Mouse (Mus musculus) cerebellum, adult 18-20 months (tissue): ENCODE results near the gene Tsku.

Source experiments
- DNase-seq, 2 experiments: peaks; one replicate each; pipeline ENCODE4 v3.0.0; 2021

The Tsku gene

DNA sequence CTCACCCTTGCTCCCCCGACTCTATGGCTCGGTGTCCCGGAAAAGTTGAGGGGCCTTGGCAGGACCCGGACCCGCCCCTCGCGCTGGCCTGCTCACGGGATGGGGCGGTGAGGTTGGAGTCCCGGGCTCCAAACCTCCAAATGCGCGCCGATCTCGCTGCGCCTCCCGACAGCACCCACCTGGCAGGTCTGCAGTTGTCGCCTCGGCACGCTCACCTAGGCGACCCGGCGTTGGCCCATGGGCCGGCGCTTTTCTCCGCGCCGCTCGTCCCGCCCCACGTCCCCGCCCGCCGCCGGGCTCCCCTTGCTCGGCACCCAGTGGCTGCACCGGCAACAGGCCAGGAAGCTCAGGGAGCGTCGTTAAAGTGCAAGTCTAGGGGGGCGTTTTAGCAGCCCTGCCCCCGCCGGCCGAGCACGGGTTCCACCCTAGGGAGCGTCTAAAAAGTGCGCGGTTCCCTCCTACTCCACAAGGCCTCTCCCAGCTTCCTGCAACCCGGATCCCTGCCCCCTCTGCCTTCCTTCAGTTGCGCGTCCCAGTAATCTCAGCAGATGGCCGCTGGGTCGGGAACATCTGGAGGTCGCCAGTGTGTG is at the start of gene Tsku:
Gene Tsku (minus strand): TSS at position 266 of the 590 bp plus-strand sequence.
- DNase-seq = peak; percentile 57 to 64

DNA sequence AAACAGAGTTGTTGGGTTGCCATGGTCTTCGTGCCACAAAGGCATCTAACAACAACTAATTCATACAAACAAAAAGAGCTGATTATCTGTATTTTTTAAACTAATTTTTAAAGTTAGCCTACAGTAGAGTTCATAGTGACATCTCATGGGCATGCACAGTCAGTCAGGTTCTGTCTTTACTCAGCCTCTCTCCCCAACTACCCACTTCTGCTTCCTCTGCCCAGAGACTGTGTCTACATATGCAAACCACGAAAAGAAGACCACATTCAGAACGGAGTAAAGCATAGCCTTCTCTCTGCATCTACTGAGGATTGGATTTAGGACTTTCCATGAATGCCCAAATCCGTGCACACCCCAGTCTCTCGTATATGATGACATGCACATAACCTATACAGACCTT is 46.5 kb upstream of the Tsku start:
- no peak for DNase-seq

DNA sequence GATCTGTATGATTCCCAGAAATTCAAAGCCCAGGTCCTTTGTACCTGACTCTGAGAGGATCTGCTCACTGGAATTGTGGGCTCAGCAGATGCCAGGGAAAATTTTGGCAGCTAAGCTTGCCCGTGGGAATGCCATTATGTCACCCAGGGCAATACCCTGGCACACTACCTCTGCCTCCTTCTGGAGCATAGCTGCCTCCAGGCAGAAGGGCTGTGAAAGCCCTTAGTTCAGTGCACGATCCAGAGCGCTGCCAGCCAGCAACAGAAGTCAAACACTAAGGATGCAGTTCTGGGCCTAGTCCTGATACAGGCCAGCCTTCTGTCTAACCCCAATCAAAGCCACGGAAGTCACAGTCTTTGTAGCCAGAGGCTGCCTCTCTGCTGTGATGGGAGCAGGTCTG is 42.9 kb upstream of the Tsku start:
- peak; percentile 77 to 84 for DNase-seq

DNA sequence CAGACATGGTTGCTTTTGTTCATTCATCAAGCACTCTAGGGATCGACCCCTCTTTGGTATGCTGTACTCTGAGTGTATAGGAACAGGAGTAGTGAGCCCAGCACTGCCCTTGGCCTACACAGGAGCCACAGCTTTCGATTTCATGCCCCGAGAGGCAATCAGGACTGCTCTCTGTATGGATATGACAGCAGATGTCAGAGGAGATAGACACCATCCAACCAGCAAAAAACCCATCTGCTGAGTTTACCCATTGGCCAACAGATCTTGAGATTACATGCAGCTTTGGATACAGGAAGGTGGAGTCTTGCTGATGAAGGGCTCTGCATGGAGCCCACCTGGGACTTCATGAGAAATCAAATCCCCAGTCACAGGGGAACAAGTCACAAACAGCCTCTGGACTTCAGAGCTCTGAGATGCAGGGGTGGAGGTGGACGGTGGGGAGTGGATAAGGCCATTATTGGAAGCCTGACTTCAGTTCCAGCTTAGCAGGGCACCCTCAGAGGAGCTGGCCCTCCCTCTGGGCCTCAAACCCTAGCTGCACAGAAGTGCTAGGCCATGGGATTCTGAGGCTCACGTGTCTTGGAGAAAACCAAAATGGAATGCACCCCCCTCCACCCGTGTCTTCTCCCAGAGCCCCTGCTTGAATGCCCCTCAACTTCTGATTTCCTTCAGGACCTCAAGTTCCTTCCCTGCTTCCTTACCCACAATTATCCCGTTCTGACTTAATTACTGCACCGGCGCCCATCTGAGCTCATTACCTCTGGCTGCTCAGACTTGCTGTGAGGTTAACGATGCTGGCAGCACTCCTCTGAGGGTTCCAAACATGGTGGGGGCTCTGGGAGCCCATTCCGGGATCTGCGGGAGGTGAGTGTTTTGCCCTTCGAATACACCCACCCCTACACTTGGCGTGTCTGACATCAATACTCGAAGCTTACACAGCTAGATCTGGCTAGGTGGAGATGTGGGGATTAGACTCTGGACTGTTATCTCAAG is 41.8 kb upstream of the Tsku start:
- DNase-seq = peak; percentile 56 to 65

DNA sequence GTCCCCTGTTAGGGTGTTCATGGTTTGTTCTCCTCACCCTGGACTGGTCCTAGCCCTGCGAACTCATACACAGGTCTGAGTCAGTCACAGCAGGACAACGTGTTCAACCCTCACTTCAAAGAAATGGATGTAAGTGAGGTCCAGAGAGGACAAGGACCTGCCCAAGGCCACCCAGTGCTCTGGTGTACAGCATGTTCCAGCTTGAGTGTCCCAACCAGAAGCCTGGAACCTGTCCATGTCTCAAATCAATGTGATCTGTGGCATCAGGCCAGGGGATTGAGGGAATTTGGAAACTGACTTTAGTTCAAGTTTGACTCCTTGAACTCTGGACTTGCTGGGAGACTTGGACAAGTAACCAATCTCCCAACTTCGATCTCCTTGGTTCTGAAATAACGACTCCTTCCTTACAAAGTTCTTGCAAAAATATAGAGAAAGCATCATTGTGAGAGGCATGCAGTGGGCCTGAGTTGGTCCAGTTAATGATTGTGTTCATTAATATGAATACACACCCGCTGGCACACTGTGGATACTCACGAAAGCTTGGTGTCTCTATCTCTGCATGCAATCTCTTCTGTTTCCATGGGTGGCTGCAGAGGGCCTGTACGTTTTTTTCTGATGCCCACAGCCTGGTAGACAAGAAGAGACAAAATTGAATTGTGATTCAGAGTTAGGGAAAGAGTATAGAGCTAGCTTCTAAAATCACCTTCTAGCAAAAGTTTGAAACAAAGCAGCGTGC is 31.5 kb upstream of the Tsku start:
- no peak for DNase-seq

DNA sequence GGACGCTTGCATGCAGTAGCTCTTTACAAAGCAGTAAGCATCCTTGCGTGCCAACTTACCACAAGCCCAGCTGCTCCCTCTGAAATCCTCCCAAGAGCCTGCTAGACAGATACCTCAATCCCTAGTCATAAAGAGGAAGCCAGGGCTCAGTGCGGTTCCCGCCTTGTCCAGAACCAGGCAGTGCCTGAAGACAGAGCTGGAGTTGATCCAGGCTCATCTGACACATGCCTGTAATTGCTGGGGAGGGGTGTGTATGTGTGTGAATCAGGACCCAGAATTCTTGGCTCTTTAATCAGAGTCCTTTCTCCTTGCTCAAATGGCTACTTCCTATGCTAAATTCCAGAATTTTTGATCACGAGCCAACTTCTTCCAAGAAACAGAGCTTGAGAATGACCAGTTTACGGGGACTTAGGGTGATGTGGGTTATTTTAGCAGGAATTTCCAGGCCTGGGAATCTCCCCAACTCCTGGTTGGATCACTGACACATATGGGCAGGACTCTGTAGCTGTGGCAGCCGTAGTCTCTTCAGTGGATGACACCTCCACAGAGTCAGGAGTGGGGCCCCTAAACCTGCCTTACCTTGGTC is 30.3 kb upstream of the Tsku start:
- no peak for DNase-seq

DNA sequence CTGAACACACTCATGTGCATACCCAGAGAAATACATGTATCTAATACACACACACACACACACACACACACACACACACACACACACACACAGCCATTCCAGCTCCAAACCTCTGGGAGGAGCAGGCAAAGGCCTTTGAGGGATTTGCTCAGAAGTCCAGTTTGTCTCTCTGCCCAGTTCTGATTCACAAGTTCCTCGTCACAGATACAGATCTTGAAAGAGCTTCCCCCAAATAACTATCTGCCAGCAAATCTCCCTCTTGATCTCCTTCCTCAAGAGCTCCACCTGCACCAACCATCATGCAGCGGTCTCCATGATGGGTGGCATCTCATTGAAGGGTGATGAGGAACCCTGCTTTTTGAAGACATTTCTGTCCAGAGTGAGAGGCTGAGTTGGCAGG is 29.4 kb upstream of the Tsku start:
- no peak for DNase-seq

DNA sequence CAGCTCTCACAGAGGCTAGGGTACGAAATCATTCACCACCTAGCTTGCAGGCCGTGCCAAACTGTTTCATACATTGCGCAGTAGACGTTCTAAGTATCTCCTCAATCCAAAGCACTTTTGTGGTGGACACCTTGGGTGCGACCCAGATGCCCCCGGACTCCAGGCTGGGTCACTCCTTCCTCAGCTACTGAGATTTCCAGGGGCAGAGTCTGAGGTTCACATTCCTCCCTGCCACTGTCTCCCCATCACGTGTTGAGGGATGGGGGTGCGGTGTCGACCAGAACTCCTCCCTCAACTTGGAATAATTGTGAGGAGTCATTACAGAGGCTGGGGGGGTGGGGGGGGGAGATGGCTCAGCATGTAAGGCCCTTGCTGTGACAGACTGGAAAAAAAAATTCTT is 28.5 kb upstream of the Tsku start:
- no peak for DNase-seq

DNA sequence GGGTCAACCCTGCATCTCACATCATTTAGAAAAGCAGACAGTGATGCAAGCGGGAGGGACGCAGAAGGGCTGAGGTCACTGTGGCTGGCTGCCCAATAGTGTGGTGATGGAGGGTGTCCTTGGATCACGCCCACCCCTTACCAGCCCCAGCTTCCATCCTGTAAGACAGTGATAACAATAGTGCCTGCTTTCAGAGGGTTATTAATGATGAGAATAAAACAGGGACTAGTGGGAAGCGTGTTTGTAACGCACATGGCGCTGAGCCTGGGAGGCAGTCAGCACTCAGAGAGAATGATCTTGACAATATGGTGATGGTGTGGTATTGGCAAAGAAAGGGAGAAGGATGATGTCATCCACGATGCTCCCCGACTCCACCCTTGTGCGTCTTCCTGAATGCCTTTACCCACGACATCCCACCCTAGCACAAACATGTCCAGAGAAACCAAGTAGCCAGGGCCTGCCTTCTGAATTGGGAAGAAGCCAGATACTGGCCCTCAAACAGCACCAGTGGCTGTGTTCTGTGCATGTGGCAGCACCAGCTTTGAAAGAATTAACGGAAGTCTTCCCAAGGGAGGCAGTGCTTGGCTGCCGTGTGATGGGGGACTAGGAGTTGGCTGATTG is 27.9 kb upstream of the Tsku start:
- no peak for DNase-seq

DNA sequence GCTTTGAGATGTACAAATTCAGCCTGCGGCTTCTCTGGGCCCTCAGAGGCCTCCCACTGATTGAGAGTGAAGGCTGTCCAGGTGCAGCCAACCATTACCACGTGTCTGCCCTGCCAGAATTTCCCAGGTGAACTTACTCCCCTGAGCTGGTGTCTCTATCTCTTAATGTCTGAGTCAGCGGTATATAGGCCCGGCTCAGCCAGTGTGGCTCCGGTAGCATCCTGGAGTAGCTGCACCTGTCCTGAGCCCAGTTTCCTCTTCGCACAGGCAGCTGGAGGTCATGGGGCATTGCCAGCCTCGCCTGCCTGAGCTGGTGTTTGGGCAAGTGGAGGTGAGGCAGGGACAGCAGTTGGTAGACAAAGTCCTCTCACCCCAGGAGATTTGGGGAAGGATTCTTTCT is 26.1 kb upstream of the Tsku start:
- DNase-seq = no peak

DNA sequence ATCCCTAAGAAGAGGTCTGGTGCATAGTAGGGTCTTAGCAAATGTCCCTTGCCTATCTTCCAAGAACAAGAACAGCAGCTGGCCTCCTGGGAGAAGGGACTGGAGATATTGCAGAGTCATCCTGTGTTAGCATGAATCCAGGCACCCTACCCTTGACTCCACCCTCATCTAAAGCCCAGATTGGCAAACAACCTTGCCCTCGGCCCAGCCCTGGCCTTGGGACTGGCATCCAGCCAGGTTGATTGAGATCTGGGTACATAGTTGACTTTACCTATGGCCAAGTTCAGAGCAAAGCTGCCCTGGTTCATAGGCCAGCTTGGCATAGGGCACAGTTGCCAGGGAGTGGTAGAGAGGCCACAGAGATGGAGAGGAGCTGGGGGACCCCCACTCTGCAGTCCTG is 24.0 kb upstream of the Tsku start:
- no peak for DNase-seq

DNA sequence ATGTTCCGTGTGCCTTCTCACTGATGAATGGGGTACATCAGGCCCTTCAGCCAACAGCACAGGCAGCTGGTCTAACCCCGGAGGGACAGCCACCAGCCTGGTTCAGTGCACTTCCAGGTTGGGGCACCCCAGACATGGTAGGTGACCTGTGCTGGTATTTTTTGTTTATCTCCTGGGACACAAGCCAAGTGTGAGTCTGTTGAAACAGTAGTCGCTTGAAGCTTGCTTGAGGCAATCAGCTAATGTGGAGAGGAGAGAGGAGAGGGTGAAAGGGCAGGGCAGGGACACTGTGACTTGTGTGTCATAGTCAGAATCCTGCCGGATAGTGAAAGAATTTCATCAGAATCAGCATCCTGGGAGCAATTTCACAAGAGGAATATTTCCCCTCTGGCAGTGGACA is 22.2 kb upstream of the Tsku start:
- DNase-seq = no peak

DNA sequence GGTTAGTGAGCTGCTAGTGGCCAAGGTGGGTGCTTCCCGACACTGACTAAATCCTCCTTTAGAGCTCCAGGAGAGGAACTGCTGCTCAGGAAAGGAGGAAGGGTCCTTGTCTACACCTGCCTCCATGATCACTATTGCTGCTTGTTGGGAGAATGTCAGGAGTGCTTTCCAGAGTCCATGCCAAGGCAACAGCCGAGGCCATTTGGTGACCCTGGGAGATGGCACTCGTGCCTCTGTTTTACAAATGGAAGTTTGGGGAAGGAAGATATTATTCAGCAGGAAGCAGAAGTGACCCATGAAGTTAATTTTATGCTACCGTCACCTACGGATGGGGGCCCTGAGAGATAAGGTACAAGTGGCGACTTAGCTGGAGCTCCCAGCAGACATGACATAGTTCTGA is 21.7 kb upstream of the Tsku start:
- DNase-seq = no peak

DNA sequence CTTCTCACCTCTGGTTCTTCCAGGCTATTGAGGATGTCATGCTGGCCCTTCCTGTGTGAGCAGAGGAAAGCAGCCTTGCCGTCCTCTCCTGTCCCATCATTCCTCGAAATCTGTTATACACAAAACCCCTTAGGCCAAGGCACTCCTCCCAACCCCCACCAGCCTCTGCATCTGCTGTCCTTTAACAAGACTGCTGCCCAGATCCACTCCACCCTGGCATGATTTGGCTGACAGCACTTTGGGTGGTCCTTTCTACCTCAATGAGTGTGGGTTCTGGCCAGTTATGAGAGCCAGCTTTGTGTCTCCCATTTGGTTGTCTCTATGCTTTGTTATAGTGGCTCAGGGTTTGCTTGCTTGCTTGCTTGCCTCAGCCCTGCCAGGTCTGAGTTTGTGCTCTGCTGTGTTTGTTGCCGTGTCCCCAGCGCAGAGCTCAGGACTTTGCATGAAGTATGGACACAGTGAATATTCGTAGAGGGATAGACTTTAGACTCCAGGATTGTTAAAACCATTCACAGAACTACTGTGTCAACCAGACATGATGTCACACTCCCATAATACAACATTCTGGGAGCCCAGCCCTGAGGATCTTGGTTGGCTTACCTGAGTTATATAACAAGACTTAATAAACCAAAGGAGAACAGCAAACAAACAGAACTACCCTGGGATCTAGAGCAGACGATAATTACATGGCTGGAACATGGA is 19.2 kb upstream of the Tsku start:
- DNase-seq = no peak

DNA sequence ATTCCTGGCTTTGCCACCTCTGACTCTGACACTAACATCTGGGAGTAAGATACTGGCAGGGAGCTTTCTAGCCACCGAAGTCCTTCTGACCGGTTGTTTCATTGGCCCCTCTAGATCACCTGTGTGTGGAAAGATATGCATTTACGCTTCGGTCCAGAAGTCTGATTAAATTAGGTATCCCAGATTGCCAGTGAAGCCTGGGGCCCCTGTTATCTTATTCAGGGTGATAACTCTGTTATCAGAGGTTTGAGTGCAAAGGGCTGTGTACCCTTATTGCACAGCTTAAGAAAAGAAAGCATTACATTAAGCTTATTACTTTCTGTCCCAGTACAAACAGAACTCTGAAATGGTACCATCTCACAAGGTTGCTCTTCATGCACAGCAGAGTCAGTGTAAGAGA is 18.1 kb upstream of the Tsku start:
- DNase-seq = no peak

DNA sequence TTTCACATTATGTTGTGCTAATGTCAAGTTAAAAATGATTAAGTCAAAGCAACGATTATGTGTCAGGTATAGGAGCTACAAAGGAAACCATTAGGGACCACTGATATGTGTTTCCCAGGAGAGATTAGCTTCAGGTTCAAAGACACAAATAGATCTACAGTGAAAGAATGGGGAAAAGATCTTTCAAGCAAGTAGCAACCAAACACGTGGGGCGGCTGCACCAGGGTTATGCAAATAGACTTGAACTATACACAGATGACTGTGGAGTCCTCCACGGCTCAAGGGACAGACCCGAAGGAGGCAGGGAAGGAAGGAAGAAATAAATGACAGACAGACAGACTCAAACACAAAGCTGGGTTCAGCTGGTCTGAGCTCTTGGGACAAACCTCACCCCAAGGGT is 16.1 kb upstream of the Tsku start:
- DNase-seq = no peak

DNA sequence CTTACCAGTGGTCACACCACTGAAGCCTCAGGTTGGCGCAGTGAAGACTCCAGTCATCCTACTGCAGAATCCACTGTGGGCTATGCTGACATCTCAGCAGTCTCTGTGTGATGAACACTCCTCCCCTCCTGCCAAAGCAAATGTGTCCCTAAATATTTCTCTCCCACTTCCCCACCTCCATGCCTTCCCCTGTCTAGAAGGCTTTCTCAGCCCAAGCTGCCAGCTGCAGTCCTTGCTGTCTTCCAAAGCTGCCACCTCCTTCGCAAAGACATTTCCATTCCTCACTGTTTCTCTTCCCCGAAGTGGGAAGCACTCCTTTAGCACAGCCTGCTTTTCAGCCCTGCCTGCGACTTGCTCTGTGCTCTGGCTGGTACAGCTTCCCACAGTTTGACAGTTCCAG is 10.0 kb upstream of the Tsku start:
- no peak for DNase-seq

DNA sequence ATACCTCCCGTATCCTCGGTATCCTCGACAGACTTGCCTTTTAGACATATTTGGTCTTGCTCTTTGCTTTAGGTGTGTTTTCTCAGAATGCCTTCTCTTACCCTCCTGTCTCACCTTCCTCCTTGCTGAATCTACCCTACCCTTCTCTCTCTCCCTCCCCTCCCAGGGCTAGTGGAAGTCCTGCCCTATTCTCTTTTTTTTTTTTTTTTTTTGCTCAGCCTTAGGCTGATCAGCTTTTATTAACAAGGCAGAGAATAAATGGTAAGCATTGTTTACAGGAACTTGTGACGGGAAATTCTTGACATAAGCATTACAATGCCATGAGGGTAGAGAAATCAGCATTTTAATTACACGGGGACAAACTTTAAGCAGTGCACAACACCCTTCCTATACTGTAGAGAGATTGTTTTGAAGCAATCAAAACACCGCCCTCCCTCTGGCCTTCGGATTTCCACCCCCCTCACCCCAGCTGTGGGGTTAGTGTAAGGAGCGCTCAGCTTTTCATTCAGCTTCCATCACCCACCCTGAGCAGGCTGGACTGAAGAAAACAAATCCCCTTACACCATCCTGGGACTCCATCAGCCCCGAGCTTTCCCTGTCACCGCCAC is 8.7 kb upstream of the Tsku start:
- DNase-seq = no peak

DNA sequence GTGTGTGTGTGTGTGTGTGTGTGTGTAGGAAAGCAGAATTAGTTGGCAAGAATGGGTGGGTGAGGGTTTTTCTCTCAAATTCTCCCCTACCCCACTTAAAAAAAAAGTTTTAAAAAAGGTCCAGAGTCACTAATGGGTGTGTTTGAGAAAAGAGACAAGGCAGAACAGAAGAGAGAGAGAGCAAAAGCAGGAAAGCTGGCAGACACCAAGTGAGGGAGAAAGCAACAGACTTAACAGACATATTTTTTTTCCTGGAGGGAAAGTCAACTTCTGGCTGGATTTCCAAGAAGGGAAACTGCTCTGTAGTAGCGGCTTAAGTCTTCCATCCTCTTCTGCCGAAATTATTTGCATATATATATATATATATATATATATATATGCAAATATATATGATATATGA is 534 bp upstream of the Tsku start:
- no peak for DNase-seq

DNA sequence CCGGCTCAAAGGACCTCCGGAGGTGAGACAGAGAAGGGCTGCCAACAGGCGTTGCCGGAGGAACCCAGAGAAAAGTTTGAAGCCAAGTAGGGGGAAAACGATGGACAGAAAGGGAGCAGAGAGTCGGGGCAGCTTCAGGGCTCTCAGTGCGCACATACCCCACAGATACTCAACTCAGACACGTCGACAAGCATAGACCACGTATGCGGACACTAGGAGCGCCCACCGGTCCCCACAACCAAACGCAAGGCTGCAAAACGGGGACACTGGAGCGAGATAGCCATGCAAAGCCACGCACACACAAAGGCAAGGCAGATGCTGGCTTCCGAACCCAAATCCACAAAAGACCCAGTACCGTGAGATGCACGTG is 522 bp downstream of the Tsku start:
- DNase-seq = no peak

DNA sequence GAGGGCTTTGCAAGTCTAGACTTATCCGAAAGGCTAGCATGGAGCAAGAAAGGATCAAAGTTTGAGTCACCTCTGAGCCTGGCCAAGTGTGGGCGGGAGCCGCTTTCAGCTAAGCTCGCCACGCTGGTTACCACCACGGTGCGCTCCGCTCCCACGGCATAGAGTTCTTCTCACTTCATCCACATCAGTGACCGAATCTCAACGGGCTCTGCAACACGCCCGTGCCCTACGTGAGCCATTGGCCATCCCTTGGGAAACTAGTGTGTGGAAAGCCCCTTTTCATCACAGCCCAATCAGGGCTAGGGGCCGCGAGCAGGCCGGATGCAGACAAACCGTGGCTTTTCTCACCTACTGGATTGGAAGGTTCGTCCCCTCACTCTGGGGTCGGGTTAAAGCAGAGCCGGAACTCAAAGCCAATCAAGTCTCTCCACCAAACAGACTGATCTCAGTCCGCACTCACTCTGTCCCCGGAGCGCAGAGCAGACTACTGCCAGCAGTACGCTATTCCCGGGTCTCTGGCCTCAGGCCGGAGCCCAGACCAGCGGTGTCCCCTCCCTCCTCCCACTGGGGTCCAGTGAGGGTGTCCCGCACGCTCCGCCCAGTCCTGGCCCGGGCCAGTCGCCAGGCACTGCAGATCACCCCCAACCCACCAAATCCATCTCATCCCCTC is 1.0 kb downstream of the Tsku start:
- DNase-seq = peak; percentile 18 to 21
